Mouse (Mus musculus) heart, adult 2 months (tissue): Measurements from ENCODE around the gene Gls2.

Experiments used
- CTCF ChIP-seq: fragments of 200-600 bp; IDR thresholded peaks from 2 replicates; pipeline ENCODE4 v1.8.1; 2022; ENCODE audit warnings: antibody characterized with exemption, mild to moderate bottlenecking, moderate library complexity
- EP300 ChIP-seq: fragments of 200-500 bp; IDR thresholded peaks from 2 replicates; pipeline ENCODE4 v1.6.1; 2011; ENCODE audit warnings: low read depth, low read length, control low read depth; ENCODE audit not compliant: insufficient read depth
- POLR2A ChIP-seq: fragments of 200-500 bp; IDR thresholded peaks from 2 replicates; pipeline ENCODE4 v1.6.1; 2011; ENCODE audit warnings: mild to moderate bottlenecking, low read depth, low read length, control low read depth; ENCODE audit not compliant: insufficient read depth

DNA sequence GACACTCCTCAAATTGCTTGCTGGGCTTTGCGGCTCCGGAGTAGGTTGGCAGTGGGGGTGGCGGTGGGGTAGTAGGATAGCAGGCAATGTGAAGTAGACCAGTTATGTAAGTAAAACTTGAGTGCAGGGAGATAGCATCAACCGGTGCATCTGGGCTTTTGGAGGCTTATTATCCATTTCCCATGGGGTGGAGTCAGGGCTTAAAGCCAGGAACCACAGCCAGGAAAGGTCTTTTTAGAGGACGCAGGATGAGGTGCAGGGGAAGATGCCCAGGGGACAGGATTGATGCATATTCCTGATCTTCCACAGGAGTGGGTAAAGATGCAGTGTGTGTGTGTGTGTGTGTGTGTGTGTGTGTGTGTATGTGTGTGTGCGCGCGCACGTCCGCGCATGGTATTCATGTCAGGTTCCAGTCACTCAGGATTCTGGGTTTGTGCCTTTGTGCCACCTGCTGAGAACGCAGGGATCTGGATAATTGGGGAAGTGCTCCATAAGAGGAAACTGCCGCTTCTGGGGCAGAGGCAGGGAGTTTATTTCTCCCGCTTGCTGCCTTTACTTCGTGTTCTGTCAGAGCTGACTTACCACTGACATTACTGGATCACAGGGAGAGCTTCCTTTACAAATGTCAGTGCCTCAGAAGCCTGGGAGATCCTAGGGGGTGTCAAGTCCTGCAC, 43.7 kb downstream of the Gls2 start:
- TF ChIP-seq EP300 (peak; percentile 90), CTCF (no peak), POLR2A (no peak)
